Mouse (Mus musculus): ENCODE measurements around the gene F8. TPM values are rescaled to one million over a fixed set of nuclear protein-coding genes. Genes with fewer than 3 reads are reported as not detected.
"Not testable (repeated sequence)": the region's sequence is repeated elsewhere in the genome, so short reads cannot be mapped to it uniquely, and the experiment has no call there.

Gene F8
- 1 to 10 TPM in 2 of 3 experiments, under 1 TPM in 1; 0.72 to 1.8 (median 1.1) TPM for polyA plus RNA-seq (2017; shearing (Covaris generic))

GRCm38 (mm10) chrX:75382195-75382771 is at the start of gene F8, which contains the start of gene Fundc2:
Gene F8, minus strand, starts transcription at chrX:75382615.
Gene Fundc2, plus strand, starts transcription at chrX:75382399.
- ATAC-seq = peak; percentile 93

- peak; percentile 98 for ATAC-seq
These were observed 33.7 kb upstream of the F8 start, which contains the start of the genes Cmc4, Mtcp1 and Brcc3 for GRCm38 (mm10) chrX:75415936-75416785. Gene Cmc4, minus strand, starts transcription at chrX:75416584. Gene Mtcp1, minus strand, starts transcription at chrX:75416588. Gene Brcc3, plus strand, starts transcription at chrX:75416628.

GRCm38 (mm10) chrX:75409711-75410110 is 27.3 kb upstream of the F8 start:
- ATAC-seq = no peak

GRCm38 (mm10) chrX:75403350-75403749 is 20.9 kb upstream of the F8 start:
- ATAC-seq = no peak

- ATAC-seq = no peak
These were observed 20.3 kb upstream of the F8 start for GRCm38 (mm10) chrX:75402668-75403067.

- ATAC-seq = no peak
These were observed 17.1 kb upstream of the F8 start for GRCm38 (mm10) chrX:75399471-75399870.

GRCm38 (mm10) chrX:75381699-75382098 is 716 bp downstream of the F8 start:
- no peak for ATAC-seq

GRCm38 (mm10) chrX:75381176-75381575 is 1.2 kb downstream of the F8 start:
- ATAC-seq = no peak

- no peak for ATAC-seq
These were observed 5.6 kb downstream of the F8 start for GRCm38 (mm10) chrX:75376815-75377214.

- no peak for ATAC-seq
These were observed 9.6 kb downstream of the F8 start for GRCm38 (mm10) chrX:75372666-75373425.

- ATAC-seq = no peak
These were observed 12.2 kb downstream of the F8 start for GRCm38 (mm10) chrX:75370197-75370596.

GRCm38 (mm10) chrX:75323556-75323955 is 58.9 kb downstream of the F8 start:
- ATAC-seq = no peak

- no peak for ATAC-seq
These were observed 110.7 kb downstream of the F8 start for GRCm38 (mm10) chrX:75271676-75272075.

GRCm38 (mm10) chrX:75233603-75234376 is 148.6 kb downstream of the F8 start:
- not testable (repeated sequence) for ATAC-seq

- ATAC-seq = no peak
These were observed 151.0 kb downstream of the F8 start for GRCm38 (mm10) chrX:75231456-75231855.

GRCm38 (mm10) chrX:75163670-75164069 is 218.7 kb downstream of the F8 start, which contains the start of gene Smim9:
Gene Smim9, minus strand, starts transcription at chrX:75163770.
- no peak for ATAC-seq

- ATAC-seq = no peak
These were observed 226.7 kb downstream of the F8 start for GRCm38 (mm10) chrX:75155576-75156243.

GRCm38 (mm10) chrX:75152249-75152648 is 230.2 kb downstream of the F8 start:
- no peak for ATAC-seq

- ATAC-seq = no peak
These were observed 232.1 kb downstream of the F8 start for GRCm38 (mm10) chrX:75150304-75150703.

- ATAC-seq = no peak
These were observed 234.0 kb downstream of the F8 start for GRCm38 (mm10) chrX:75148414-75148813.

- not testable (repeated sequence) for ATAC-seq
These were observed 239.3 kb downstream of the F8 start for GRCm38 (mm10) chrX:75143124-75143555.
